Mouse (Mus musculus) gastrocnemius, postnatal 14 days (tissue): ENCODE results near the gene Tpra1. TPM values are rescaled to one million over a fixed set of nuclear protein-coding genes. Genes with fewer than 3 reads are reported as not detected.

Experiments used
- DNase-seq: peaks from one replicate; pipeline ENCODE4 v3.0.0; 2021; ENCODE audit warnings: mixed read lengths
- intact Hi-C: fragments of 180-260 bp; cut with DNase I; formaldehyde crosslinking; loops from one replicate; pipeline ENCODE4 v1.15.1; 2025; ENCODE audit warnings: low total_unique reads
- long read RNA-seq, 2 experiments: library from polyadenylated mRNA; stranded (forward); transcript quantifications; one replicate each; pipeline ENCODE4 v2.0.0; 2021
- total RNA-seq, 2 experiments: library from RNA; stranded (reverse); gene quantifications; 2 replicates each; pipeline ENCODE4 v1.2.3; 2021

The Tpra1 gene
- total RNA-seq, result 10 to 100 TPM; 21.5 to 24.1 TPM
- long read RNA-seq, experiment 1, transcript Tpra1-201 (12 exons, 1,820 nt), result major isoform, 8 of 17 reads
- long read RNA-seq, experiment 1, partial matches to known transcripts, result 4 of 17 reads
- long read RNA-seq, experiment 1, other reads (novel, unspliced or antisense), result 5 of 17 reads
- long read RNA-seq, experiment 2, transcript Tpra1-201 (12 exons, 1,820 nt), result major isoform, 8 of 15 reads
- long read RNA-seq, experiment 2, partial matches to known transcripts, result 3 of 15 reads
- long read RNA-seq, experiment 2, other reads (novel, unspliced or antisense), result 4 of 15 reads

DNA sequence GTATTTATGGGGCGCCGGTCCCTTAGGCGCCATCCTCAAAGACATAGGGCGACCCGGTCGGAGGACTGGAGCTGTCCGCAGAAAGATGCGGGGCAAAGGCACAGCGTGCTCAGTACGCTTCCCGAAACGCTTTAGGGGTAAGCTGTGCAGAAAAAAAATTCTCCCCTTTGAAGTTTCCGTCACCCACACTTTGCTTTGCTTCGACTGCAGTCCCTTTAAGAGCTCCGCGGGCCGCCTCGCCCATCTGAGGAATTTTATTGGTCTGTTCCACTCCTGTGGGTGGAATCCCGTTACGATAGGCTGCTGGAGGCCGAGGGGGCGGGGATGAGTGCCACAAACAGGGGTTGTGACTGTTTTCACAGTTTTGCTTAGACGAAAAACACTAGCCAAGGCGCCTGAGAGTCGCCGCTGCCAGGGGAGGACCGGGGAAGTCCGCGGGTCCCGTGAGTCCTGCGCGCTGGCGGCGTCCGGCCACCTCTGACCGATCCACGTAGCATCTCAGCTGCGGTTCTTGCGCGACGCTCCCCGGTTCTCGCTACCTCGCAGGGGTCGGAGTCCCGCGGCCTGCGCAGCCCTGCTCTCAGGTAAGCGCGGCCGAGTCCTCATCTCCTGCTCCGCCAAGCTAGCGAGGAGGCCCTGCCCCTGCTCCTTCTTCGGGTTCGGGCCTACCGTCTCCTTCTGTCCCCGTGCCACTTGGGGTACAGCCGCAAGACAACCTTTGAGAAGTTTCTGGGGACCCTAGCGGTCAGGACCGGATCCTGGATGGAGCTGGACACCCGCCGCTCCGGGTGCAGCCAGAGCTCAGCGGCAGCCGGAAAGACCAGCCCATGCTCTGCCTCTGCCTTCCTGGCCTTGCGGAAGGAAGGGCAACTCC lies at the start of gene Tpra1:
Gene Tpra1 (plus strand): TSS at position 305 of the 874 bp plus-strand sequence.
- intact Hi-C loops, result no loop called here
- peak; percentile 96 for DNase-seq

DNA sequence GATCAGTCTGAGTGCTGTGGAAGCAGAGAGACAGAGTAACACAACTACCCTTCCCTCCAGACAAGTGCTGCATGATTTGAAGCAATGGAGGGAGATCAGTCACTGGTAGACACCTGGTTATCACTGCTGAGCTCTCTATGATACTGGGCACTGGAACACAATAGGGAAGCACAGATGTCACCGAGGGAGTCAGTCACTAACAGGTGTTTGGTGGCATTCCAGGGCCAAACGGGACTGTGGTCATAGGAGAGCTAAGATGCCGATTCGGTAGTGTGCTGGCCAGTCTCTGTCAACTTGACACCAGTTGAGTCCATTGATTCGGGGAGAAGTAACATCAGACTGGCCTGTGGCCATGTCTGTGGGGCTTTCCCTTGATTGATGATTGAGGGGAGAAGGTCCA lies 47.5 kb upstream of the Tpra1 start:
- intact Hi-C loops, result loop anchor here (5.0 kb wide), 1 partner anchor 302 kb away; no protein-coding TSS in a partner anchor
- DNase-seq, result no peak

DNA sequence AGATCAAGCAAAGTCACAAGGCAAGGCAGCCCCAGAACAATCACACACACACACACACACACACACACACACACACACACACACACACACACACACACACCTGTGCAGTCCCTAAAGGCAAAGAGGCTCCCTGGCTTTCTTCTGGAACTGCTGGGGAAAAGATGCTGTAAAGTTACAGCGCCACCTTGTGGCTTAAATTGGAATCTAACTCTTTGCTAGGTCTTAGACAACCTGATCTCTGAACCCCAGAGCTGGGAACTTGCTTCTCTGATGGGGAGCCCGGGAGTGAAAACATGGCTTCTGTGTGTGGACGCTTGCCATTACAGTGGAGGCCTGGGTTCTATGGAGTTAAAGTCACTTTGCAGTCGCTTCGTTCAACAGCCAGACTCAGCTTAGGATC lies 46.4 kb upstream of the Tpra1 start:
- no peak for DNase-seq
- intact Hi-C loops, result no loop called here

DNA sequence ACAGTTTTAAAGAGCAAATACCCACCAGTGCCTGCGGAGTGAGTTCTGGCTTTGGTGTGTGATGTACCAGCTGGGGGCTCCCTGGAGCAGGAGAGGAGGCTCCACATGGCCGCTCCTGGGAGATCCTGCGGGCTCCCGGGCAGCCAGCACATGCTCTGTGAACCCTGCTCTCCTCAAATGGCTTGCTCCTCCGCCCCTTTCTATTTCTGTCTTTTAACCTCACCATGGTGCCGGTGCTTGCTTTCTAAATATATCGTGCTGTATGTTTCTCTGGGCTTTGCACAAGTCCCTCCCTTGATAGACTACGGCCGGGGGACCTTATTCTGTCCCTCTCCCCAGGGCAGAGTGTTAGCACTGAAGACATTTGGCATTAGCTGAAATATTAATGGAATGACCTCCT lies 44.8 kb upstream of the Tpra1 start:
- DNase-seq, result peak; percentile 61
- intact Hi-C loops, result no loop called here

DNA sequence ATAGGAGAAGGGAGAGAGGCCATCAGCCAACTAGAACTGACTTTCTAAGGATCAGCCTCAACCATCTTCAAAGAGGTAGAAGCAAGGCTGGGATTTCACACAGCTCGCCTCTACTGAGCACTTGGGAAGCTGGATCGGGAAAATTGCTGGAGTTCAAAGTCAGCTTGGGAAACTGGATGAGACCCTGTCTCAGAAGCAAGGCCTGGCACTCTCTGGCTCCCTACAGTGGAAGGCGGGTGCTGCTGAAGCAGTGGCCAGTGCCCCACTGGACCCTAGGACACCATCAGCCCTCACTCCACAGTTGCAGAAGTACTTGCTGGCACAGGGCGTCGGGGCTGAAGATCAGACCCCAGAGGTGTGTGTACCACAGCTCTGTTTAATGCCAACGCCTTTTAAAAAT lies 44.2 kb upstream of the Tpra1 start:
- DNase-seq, result no peak
- intact Hi-C loops, result no loop called here

DNA sequence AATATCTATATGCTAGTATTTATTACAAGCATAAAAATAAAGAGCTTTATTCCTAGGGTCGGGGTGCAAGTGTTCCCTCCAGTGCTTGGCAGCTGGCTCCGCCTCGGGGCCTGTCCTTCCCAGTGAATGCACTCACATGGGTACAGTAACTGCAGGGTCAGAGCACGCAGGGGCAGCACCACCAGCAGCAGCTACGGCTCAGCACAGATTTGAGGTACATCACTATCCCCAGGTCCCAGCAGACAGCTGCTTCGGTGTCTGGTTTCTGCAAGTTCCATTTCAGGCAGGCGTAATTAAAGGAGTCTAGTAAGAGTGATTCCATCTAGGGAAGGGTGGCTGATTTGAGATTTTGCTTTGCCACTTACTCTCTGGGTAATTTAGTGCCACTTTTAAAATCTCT lies 43.7 kb upstream of the Tpra1 start:
- DNase-seq, result no peak
- intact Hi-C loops, result no loop called here

DNA sequence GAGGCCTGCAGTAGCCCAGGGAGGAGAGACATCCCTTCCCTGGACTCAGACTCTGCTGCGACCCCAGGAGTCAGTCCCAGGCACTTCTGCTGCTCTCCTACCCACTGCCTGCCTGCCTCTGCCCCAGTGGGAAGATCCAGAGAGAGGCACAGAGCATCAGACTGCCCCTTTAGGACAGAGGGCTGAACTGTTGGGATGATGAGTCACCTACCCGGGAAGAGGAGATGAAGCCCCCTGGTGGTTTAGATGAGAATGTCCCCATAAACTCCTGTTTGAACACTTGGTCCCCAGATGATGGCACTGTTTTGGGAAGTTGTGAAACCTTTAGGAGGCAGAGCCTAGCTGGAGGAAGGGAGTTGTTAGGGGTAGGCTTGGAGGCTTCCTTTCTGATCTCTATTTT lies 41.1 kb upstream of the Tpra1 start:
- no peak for DNase-seq
- intact Hi-C loops, result no loop called here

DNA sequence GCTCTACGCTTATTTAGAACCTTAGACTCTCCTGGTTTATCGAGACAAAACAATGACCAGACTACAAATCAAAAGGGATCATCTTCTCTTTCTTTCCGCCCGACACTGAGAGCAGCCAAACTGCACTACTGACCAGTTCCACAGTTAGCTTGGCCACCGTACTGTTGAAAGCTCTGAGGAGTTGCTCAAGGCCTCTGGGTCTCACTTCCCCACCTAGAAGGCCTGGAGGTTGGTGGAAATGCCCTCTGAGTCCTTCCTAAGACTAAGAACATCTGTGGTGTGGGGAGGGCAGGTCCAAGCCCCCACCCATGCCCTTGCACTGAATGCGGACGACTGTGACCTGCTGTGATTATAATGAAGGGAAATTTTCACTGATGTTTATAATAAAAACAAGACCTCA lies 36.3 kb upstream of the Tpra1 start:
- no peak for DNase-seq
- intact Hi-C loops, result no loop called here

DNA sequence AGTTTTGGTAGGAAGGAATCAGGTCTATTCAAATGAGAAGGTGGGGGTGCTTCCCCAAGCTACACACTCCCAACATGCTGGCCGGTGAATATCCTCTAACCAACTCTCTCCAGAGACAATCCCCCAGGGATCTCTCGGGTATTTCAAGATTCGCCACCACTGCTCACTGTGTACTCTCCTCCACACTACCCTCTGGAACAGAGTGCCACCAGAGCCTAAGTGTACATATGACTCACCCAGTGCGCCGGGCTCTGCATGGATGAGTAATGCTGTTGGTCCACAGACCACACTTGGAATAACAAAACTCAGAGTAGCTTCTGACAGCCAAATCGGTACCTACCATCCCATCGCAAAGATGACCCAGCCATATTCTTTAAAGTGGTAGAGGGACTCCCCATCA lies 32.6 kb upstream of the Tpra1 start:
- intact Hi-C loops, result no loop called here

DNA sequence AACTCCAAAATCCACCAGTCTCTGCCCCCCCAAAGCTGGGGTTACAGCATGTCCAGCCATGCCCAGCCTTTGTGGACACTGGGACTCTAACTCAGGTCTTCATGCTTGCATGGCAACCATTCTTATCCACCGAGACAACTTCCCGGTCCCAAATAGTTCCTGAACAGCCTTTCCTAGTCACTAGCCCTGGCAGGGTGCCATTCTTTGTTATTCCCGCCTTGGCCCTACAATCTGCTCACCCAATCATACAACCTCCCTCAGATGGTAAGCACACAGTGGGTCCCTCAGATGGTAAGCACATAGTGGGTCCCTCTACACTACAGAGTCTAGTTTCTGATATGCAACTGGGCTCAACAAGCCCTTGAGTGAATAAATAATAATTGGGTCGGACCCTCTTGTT lies 31.5 kb upstream of the Tpra1 start:
- intact Hi-C loops, result no loop called here

More for the DNA sequence above, 32.6 kb upstream of the Tpra1 start:
- no peak for DNase-seq

DNA sequence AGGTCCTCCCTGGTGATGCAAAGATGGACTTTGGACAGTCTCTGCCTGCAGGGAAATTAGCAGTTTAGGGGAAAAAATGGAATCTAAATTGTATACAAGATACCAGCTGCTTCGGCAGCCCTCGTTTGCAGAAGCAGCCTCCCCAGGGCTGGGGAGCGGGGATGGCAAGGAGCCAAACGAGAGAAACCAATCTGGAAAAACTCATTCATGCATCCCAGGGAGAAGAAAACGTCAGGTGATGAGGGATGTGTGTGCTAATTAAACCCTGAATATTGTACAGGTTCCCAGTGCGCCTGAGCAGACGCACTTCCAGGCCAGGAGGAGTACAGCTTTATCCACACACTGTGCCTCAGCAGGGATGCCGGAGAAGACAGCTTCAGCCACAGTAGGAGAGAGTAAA lies 30.5 kb upstream of the Tpra1 start:
- no peak for DNase-seq
- intact Hi-C loops, result no loop called here

More for the DNA sequence above, 31.5 kb upstream of the Tpra1 start:
- no peak for DNase-seq

DNA sequence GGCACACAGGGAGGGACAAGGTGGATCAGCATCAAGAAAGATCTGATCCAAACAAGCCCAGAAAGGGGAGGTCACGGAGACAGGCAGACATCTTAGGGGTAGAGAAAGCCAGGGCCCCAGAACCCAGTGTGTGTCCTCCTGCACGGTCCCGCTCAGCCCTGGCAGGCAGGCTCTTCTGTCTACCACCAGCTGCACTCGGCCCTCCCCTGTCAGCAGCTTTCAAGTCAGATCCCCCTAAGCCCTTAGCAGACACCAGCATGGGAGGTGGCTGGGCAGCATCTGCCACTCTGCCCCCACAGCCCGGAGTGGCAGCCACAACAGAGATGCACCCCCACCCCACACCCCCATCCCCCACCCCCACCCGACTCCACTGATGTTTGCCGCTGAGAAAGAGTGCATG lies 29.2 kb upstream of the Tpra1 start:
- intact Hi-C loops, result no loop called here
- DNase-seq, result no peak

DNA sequence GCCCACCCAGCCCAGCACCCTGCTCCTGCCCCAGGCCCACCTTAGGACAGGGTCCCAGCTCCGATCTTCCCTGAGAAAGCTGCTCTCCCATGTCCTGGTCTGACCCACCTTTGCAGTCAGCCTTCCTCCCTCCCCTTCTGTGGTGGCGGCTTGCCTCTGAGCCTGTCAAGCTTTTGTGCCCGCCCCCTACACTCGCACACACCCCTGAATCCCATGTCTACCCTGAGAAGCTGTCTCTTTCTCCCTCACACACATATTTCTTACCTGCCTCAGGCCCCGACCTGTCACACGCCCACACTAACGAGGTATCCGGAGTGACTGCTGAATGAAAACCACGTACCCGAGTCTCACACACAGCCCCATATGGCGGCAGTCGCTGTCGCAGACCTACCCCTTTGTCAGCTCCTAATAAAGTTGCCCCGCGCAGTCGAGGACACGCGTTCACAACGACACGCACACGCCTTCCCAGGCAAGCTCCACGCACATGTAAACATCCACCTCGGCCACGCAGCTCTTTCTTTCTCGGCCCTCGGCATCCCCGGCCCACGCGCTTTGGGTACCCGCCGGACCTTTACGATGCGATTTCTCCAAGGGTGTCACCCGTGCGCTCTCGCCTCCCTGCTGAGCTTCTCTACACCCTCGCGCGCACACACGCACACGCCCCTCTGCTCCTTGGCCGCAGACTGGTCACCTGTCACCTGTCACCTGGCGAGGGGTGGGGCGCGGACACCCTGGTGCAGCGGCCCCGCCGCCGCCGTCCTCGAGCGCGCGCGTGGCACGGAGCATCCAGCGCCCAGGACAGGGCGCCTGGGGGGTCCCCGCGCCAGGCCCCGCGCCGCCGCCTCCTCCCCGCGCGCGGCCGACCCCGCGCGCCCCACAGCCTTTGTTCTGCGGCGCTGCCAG lies 27.8 kb upstream of the Tpra1 start:
- DNase-seq, result no peak
- intact Hi-C loops, result no loop called here

DNA sequence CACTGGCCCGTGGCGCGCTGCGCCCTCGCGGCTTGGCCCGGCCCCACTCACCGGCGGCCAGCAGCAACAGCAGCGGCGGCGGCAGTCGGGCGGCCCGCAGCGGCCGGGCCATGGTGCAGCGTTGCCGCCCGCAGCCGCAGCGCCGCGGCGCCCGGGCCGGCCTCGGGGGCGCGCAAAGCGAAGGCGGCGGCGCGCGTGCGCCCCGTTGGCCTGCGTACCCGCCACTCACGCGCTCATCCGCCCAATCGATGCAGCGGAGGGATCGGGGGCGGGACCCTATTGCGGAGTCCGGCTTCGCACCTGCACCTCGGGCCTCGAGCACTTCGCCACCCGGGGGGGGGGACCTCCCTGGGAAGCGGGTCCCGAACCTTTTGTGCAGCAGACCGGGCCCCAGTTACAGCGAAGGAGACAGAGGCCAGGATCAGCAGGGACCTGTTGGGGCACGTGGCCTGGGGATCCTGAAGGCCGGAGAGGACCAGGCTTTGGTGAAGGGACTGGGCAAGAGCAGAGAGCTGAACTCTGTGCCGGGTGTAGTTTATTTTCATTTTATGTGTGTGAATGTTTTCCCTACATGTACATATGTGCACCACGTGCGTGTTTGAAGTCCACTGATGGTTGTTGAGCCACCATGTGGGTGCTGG lies 27.1 kb upstream of the Tpra1 start, which contains the start of gene Podxl2:
Gene Podxl2 (minus strand): TSS at position 177 of the 641 bp plus-strand sequence.
- intact Hi-C loops, result no loop called here
- peak; percentile 85 for DNase-seq

DNA sequence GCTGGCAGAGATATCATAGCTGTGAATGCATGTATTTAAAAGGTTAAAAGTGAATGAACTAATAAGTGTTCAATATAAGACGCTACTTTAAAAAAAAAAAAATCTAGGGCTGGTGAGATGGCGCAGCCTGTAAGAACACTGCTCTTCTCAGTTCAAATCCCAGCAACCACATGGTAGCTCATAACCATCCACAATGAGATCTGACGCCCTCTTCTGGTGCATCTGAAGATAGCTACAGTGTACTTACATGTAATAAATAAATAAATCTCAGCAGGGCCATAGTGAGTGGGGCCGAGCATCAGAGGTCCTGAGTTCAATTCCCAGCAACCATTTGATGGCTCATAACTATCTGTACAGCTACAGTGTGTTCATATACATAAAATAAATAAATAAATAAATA lies 22.6 kb upstream of the Tpra1 start:
- intact Hi-C loops, result no loop called here
- DNase-seq, result no peak

DNA sequence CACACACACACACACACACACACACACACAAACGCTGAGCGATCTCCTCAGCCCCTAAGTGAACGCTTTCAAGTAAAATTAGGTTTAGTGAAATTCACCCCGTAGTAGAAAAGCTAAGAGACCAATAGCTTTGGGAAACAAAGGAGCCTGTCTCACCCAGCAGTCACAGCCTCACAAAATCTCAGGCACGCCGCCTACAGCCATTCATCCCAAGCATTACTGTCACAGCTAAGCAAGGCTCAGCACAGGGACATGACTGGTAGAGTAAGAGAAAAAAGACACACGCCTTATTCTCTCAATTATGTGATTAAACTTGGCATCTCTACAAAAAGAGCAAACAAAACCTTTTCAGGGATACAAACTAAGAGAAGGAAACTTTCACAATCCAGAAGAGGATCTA lies 20.7 kb upstream of the Tpra1 start:
- intact Hi-C loops, result no loop called here
- no peak for DNase-seq

DNA sequence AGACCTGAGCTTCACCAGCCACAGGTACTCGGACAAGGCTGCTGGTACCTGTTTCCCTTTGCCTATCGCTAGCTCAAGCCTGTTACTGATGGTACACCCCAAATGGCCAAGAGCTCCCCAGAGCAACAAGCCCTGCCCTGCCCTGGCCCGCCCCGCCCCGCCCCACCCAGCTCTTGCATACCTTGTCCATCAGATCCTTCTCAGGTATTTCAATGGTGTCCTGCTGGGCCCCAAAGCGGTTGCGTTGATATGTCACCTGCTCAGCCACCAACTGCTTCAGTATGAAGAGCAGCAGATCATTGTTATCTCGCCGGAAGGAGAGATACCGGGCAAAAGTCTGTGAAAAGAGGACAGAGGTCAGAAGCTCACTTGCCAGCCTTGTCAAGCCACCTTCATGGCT lies 17.9 kb upstream of the Tpra1 start:
- intact Hi-C loops, result no loop called here
- no peak for DNase-seq

DNA sequence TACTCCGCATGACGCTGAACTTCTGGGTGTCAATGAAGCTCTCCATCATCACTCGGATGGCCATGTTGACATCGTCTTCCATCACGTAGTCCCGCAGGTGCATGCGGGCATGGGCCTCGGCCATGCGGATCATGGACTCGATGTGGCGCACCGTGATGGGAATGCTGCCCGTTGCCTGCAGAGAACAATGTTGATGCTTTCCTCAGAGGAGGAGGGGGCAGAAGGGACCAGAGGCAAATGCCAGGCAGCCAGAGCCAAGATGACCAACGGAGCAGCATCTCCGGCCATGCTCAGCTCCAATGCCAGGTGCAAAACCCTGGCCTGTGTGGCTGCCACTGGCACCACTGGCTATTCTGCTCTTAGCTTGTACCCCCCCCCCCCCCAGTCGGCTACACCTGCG lies 17.4 kb upstream of the Tpra1 start:
- DNase-seq, result no peak

DNA sequence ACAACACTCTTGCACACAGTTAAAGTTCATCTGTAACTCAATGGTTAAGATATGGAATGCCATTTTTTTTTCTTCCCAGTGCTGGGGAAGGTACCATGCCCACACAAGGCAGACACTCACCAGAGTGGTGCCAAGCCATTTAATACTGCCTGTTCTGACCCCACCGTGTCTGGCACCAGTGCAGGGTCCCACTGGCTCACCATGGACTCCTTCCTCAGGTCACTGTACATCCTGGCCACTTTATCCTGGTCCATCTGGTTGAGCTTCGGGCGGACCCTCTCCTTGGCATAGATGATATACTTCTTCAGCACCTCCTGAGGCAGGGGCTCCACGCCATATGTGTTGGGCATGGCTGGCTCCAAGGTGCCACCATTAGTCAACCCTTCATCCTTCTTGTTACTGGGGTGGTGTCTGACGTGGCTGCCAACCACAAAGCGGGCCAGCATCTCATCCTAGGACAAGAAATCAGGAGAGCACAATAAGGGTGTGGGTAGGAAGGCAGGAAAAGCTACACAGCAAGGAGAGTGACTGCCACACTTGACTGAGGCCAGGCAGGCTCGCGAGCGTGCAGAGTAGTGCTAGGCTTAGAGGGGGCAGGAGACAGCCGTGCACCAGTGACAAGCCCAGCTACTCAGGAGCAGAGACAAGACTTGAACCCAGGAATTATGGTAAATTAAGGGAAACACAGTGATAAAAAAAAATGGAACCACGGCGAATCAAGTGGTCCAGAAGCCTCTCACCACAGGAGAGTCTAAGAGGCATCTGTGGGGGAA lies 16.2 kb upstream of the Tpra1 start:
- intact Hi-C loops, result no loop called here
- no peak for DNase-seq

More for the DNA sequence above, 17.4 kb upstream of the Tpra1 start:
- intact Hi-C loops, result no loop called here
